Mouse (Mus musculus): ENCODE measurements around the gene Pdpk1. TPM values are rescaled to one million over a fixed set of nuclear protein-coding genes. Genes with fewer than 3 reads are reported as not detected.

The Pdpk1 gene
- total RNA-seq (2014; fragmentation: Nextera tagmentation) (32.4 and 33.0 TPM in 2 replicates), total RNA-seq (2017) (34.7 and 39.4 TPM in 2 replicates)

- no peak for ATAC-seq (replicated peaks; ENCODE audit: poor library complexity, severe bottlenecking)
Measured at GRCm38 (mm10) chr17:24150824-24151223, at the start of gene Pdpk1. Pdpk1 (minus strand) TSS chr17:24150924.

DNA sequence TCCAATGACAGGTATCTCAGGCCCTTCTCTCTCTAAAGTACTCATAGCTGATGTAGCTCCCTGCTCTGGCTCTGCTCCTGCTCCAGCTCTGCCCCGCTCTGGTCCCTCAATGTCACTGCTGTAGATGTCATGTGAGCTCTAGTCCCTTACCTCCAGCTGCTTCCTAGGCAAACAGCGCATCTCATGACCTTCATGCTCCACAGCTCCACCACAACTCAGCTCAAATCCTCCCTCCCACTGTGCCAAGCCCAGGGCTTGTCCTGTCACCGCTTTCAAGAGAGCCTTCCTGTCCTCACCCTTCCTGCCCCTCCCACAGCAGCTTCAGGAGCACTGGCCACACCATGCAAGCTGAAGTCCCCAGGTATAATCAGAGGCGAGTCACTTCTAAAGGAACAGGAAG is 49.0 kb upstream of the Pdpk1 start:
- 0 out of 2 replicates have a peak, but pooled peaks have one; percentile 4 for ATAC-seq (replicated peaks; ENCODE audit: poor library complexity, severe bottlenecking)

- ATAC-seq (replicated peaks; ENCODE audit: poor library complexity, severe bottlenecking), result peak; percentile 25; the same call in 1 of the 2 replicates
Measured at GRCm38 (mm10) chr17:24199252-24199651, 48.5 kb upstream of the Pdpk1 start.

GRCm38 (mm10) chr17:24197032-24197824 is 46.5 kb upstream of the Pdpk1 start:
- no peak for ATAC-seq (replicated peaks; ENCODE audit: poor library complexity, severe bottlenecking)

GRCm38 (mm10) chr17:24195349-24195748 is 44.6 kb upstream of the Pdpk1 start:
- ATAC-seq (replicated peaks; ENCODE audit: poor library complexity, severe bottlenecking), result no peak

DNA sequence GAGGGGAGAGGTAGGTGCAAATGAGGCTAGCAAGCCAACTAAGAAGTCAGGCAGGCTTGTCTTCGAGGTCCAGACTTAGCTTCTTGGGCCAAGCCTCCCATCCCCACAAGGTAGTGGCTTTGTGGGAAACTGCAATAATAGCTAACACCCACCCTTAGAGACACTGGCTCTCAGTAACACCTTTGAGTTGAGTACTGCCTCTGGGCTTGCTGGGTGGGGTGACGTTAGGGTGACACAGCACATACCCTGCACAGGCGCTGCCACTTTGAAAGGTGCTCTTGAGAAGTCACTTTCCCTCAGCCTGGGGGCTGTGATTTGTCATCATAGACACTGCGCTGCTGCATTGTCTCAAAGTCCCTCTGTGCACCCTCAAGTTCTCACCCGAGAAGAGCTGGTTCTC is 43.0 kb upstream of the Pdpk1 start:
- ATAC-seq (replicated peaks; ENCODE audit: poor library complexity, severe bottlenecking), result no peak

- ATAC-seq (replicated peaks; ENCODE audit: poor library complexity, severe bottlenecking), result 0 out of 2 replicates have a peak, but pooled peaks have one; percentile 17
Measured at GRCm38 (mm10) chr17:24193268-24193667, 42.5 kb upstream of the Pdpk1 start.

- peak; percentile 61 for ATAC-seq (replicated peaks; ENCODE audit: poor library complexity, severe bottlenecking)
Measured at GRCm38 (mm10) chr17:24192848-24193247, 42.1 kb upstream of the Pdpk1 start.

GRCm38 (mm10) chr17:24191481-24191880 is 40.8 kb upstream of the Pdpk1 start:
- ATAC-seq (replicated peaks; ENCODE audit: poor library complexity, severe bottlenecking), result peak; percentile 60

- peak; percentile 57 for ATAC-seq (replicated peaks; ENCODE audit: poor library complexity, severe bottlenecking)
Measured at GRCm38 (mm10) chr17:24190934-24191333, 40.2 kb upstream of the Pdpk1 start.

- no peak for ATAC-seq (replicated peaks; ENCODE audit: poor library complexity, severe bottlenecking)
Measured at GRCm38 (mm10) chr17:24174259-24174658, 23.5 kb upstream of the Pdpk1 start.

GRCm38 (mm10) chr17:24173423-24173822 is 22.7 kb upstream of the Pdpk1 start:
- no peak for ATAC-seq (replicated peaks; ENCODE audit: poor library complexity, severe bottlenecking)

- ATAC-seq (replicated peaks; ENCODE audit: poor library complexity, severe bottlenecking), result peak; percentile 31
Measured at GRCm38 (mm10) chr17:24171738-24172137, 21.0 kb upstream of the Pdpk1 start.

DNA sequence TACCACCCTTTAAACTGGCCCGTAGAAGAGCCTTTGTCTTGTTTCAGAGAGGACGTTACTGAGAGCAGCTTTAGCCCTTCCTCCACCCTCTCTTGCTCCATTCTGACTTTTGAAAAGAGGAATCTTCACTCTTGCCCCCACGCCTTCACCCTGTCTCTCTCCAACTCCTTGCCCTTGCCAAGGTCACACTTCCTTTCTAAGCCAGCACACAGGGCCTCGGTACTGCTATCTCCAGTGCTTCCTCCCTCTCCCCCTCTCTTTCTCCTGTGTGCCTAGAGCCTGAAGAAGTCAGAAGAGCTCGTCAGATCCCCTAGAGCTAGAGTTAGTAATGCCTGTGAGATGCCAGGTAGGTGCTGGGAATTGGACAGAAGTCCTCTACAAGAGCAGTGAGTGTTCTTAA is 20.0 kb upstream of the Pdpk1 start:
- peak; percentile 37 for ATAC-seq (replicated peaks; ENCODE audit: poor library complexity, severe bottlenecking)

GRCm38 (mm10) chr17:24170125-24170524 is 19.4 kb upstream of the Pdpk1 start:
- ATAC-seq (replicated peaks; ENCODE audit: poor library complexity, severe bottlenecking), result no peak

DNA sequence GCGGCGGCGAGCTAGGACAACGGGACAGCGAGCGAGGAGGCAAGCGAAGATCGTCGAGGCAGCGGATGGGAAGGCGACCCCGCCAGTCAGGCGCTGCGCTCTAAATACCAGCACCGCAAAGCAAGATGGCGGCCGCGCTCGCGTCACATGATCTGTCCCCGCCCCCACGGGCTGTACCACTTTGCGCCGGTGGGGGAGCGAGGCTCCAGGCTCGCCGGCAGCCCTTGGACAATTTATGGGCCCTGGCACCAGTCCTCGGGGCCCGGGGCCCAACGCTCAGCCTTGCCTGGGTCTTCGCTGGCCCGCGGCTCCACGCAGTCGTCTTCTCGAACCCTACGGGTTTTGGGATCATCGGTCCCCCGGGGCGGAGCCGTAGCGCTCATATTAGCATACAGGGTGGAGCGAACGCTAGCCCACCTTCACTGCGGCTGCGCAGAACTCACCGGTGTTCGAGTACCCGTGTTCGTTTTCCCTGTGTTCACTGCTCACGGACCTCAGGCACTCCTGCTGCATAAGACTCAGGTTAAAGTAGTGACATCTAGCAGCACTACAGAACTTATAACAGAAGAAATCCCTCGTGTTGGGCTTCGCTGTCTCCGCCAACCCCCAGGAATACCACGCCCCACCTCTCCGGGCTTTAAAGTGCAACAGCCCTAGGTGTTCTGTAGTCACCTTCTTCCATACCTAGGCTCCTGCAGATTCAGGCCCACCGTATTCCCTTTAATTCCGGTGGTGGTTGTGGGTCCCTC is 18.8 kb upstream of the Pdpk1 start, which contains the start of gene Atp6v0c:
Atp6v0c (minus strand) TSS at position 386 of the 749 bp plus-strand sequence.
- ATAC-seq (replicated peaks; ENCODE audit: poor library complexity, severe bottlenecking), result peak; percentile 28

DNA sequence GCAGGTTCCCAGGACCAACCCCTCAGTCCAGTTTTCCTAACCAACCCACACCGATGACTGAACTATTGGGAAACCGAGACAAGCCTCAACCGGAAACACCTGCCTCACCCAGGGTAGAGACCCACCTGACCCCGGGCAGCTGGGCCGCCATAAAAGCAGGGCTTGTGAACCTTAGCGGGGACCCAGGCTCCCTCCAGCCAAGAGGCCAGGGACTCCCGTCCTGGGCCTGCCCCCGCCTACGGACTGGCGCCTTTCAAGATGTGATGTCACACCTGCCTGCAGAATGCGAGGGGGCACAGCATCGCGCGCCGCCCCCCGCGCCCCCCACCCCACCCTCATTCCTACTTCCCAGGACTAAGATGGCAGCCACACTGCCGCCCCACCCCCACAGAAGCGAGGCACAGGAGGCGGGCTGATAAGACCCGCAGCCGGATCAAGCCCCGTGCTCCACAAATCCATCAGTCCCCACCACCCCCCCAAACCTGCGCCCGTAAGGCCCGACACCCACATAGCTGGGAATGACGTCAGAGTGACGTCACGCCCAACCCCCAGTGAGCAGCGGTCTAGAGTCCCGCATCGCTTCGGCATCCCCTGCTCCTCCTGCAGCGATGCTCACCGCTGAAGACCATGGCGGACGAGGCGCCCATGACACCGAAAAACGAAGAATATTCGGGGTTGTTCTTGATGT is 18.0 kb upstream of the Pdpk1 start:
- peak; percentile 15 for ATAC-seq (replicated peaks; ENCODE audit: poor library complexity, severe bottlenecking)

DNA sequence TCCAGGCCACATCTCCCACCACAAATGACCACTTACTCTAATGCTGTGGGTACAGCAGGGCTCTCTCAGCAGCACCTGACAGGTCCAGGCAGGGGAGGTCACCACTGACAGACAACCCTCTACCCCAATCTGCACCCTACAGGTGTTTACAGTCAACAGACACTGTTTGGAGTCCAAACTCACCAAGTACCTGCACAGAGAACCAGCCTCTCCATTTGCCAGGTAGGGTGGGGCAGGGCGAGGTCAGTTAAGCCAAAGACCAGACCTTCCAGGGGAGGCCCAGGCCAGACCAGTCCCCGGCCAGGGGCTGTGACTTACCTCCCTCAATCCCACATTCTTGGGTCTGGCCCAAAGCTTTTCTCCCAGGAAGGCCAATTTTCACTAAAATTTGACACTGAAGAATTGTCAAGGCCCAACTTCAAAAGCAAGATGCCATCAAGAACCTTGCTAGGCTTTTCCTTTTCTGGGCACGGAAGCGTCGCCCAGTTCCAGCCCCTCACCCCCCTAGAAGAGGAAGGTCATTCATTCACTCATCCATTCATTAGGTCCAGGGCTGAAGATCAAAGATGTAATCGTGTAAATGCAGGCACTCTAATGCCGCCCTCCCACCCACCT is 17.3 kb upstream of the Pdpk1 start:
- ATAC-seq (replicated peaks; ENCODE audit: poor library complexity, severe bottlenecking), result no peak

- 0 out of 2 replicates have a peak, but pooled peaks have one; percentile 1 for ATAC-seq (replicated peaks; ENCODE audit: poor library complexity, severe bottlenecking)
Measured at GRCm38 (mm10) chr17:24167120-24167519, 16.4 kb upstream of the Pdpk1 start.
